Mouse (Mus musculus): ENCODE measurements around the gene Ubap2l. TPM values are rescaled to one million over a fixed set of nuclear protein-coding genes. Genes with fewer than 3 reads are reported as not detected.
A peak's percentile ranks its signal among the peaks of the same experiment; 100 is the strongest.

Gene Ubap2l
- polyA plus RNA-seq, 1 experiment from 2014 or later, result 148 TPM

DNA sequence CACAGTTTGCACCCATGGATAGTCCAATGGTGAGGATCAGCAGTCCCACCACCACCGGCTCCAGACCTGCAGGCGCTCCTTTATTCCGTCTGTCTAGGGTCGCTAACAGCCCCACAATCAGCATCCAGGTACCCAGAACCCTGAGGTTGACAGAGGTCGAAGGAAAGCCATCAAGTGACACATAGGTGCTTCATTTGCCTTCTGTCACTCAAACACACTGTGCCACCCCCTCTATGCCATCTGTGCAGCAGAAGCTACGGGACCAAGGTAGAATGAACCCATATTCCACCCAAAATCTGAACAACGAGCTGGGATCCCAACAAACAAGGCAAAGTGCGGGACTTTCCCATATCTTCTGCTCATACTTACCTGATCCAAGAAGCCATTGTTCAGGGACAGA is 86.9 kb downstream of the Ubap2l start:
- ATAC-seq (ENCODE audit: low FRiP score), result no peak
- Histone ChIP-seq H3K27me3 (ENCODE audit: control insufficient read depth, insufficient read depth, low read length) (no peaks in the 10 kb centered on the region), H3K4me1 (replicated peaks; ENCODE audit: control insufficient read depth, insufficient read depth, low read length) (peaks cover 29% of the 10 kb centered on the region), H3K27ac (no peak overlapping the region), H3K36me3 (replicated peaks; ENCODE audit: control insufficient read depth, insufficient read depth) (no peaks in the 10 kb centered on the region), H3K9ac (no peak overlapping the region), H3K9me3 (ENCODE audit: control insufficient read depth, low read length) (no peaks in the 10 kb centered on the region), H3K4me3 (replicated peaks; ENCODE audit: low read length) (no peak overlapping the region), H3K4me2 (replicated peaks) (no peak overlapping the region)
- 97% methylated on average over 8 of the region's 8 CpGs for WGBS
- no peak for DNase-seq (ENCODE audit: low spot score)

DNA sequence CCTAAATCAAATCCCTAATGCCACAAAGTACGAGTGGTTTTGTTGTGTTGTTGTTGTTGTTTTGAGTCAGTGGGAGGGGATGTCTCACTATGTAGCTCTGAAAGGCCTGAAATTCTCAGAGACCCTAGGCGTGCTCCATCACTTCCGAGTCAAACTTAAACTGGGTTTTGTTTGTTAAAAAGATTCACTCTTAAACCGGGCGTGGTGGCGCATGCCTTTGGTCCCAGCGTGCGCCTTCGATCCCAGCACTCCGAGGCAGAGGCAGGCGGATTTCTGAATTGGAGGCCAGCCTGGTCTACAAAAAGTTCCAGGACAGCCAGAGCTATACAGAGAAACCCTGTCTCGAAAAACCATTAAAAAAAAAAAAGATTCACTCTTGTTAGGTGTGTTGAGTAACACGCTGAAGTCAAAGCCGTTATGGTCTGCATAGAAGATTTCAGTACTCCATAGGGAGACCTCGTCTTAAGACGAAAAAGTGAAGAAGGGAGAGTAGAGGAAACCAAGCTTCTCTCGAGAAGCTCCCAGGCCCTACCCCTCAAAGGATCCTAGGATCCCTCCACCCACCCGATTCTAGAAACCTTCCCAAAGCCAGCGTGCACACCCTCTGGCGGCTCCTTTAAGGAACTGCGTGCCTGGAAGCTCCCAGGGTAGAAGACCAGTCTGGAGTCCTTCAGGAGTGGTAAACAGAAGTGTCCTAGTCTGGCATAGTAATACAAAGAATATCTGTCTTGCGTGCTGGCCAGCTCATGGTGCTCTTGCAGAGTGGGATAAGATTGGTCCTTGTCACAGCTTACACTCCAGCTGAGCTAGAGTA is 88.3 kb downstream of the Ubap2l start:
- H3K4me1 ChIP-seq (replicated peaks; ENCODE audit: control insufficient read depth, insufficient read depth, low read length), result peaks cover 41% of the 10 kb centered on the region
- 36% methylated on average over 22 of the region's 22 CpGs for WGBS
- no peaks in the 10 kb centered on the region for H3K9me3 ChIP-seq (ENCODE audit: control insufficient read depth, low read length)
- H3K36me3 ChIP-seq (replicated peaks; ENCODE audit: control insufficient read depth, insufficient read depth), result no peaks in the 10 kb centered on the region
- peak overlapping the region; percentile 92 for H3K4me3 ChIP-seq (replicated peaks; ENCODE audit: low read length)
- peak overlapping the region; percentile 90 for H3K27ac ChIP-seq
- H3K4me2 ChIP-seq (replicated peaks), result peak overlapping the region; percentile 95
- peak overlapping the region; percentile 93 for H3K9ac ChIP-seq
- no peak for ATAC-seq (ENCODE audit: low FRiP score)
- H3K27me3 ChIP-seq (ENCODE audit: control insufficient read depth, insufficient read depth, low read length), result no peaks in the 10 kb centered on the region
- peak; percentile 77 for DNase-seq (ENCODE audit: low spot score)

DNA sequence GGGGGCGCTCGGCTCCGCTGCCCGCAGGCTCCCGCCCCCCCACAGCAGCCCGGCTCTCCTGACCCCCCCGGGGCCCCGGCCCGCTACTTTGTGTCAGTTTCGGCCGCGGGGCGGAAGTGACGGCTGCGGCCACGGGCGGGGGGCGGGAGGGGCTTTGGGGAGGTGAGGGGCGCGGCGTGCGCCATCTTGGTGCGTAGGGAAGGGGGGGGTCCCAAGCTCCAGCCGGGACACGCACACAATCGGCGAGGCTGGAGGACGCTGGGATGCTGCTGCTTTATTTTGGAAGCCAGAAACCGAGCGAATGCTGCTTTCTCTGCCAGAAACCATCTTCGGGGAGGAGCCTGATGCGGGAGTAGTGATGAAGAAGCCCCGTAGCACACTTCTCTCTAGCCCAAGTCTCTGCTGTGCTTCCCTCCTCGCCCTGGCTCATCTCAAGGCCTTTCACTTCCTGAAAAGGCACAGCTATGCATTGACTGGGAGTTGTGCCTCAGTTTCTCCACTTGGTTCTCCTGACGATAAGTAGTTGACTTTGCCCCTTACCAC is 89.1 kb downstream of the Ubap2l start, which contains the start of gene Atp8b2:
TSS of gene Atp8b2 (minus strand) at position 288 of the 543 bp plus-strand sequence.
- ATAC-seq (ENCODE audit: low FRiP score) (peak; percentile 80), DNase-seq (ENCODE audit: low spot score) (peak; percentile 72)
- Histone ChIP-seq H3K9me3 (ENCODE audit: control insufficient read depth, low read length) (no peaks in the 10 kb centered on the region), H3K9ac (peak within 1 kb of the TSS; percentile 93), H3K4me3 (replicated peaks; ENCODE audit: low read length) (peak within 1 kb of the TSS; percentile 92), H3K27ac (peak within 1 kb of the TSS; percentile 90), H3K4me1 (replicated peaks; ENCODE audit: control insufficient read depth, insufficient read depth, low read length) (peaks cover 42% of the 10 kb centered on the region), H3K27me3 (ENCODE audit: control insufficient read depth, insufficient read depth, low read length) (no peaks in the 10 kb centered on the region), H3K4me2 (replicated peaks) (peak within 1 kb of the TSS; percentile 95), H3K36me3 (replicated peaks; ENCODE audit: control insufficient read depth, insufficient read depth) (peaks cover 5% of the 10 kb centered on the region)
- under 1% methylated on average over 21 of the region's 35 CpGs for WGBS

DNA sequence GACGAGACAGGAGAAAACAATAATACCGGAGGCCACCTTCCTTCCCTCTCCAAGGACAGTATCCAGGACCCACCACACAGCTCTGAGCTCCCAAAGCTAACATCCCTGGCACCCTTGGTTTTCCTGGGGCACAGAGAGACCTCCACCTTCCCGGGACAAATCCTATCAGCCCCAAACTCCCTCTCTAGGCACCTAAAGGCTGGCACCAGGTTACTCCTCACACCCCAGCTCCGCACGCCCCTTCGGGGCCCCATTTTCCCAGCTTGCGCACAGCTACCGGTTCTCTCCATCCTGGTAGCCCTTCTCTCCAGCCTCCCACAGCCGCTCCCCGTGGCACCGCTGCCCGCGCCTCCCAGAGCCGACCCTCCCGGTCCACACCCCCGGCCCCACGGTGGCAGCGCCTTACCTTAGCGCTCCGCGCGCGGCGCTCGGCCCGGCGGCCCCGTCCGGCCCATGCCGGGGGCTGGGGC is 89.6 kb downstream of the Ubap2l start:
- peaks cover 10% of the 10 kb centered on the region for H3K36me3 ChIP-seq (replicated peaks; ENCODE audit: control insufficient read depth, insufficient read depth)
- WGBS, result 0% methylated on average over 30 of the region's 30 CpGs
- H3K9me3 ChIP-seq (ENCODE audit: control insufficient read depth, low read length), result no peaks in the 10 kb centered on the region

DNA sequence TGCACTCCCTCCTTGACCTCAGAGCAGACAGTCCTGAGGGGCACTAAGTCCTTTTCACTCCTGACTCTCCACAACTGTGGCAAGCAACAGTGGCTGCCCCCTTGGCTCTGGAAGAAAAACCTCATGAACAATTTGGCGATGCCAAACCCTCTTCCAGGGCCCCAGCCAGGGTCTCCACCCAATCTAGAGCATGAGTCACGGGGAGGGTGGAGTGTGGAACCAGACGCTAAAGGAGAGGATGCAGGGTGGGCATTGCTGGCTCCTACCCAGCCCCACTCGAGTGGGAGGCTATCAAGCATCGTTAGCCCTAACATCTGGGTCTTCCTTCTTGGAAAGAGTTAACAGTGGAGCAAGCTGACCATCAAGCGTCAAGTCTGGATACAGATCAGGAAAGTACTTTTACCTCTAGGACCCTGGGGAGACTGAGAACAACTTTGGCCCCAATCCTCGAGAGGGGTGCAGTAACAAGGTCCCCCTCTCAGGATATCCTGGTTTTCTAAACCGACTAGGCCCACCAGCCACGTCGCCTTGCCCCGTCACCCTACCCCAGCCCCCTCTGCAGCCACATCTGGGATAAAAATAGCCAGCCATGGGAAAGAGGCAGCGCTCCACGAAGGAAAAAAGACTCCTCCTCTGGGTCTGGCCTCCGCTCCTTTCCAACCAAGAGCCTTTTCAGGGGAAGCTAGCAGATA is 90.2 kb downstream of the Ubap2l start:
- H3K4me3 ChIP-seq (replicated peaks; ENCODE audit: low read length), result peak overlapping the region; percentile 92
- peak overlapping the region; percentile 93 for H3K9ac ChIP-seq
- peak overlapping the region; percentile 95 for H3K4me2 ChIP-seq (replicated peaks)
- peak overlapping the region; percentile 90 for H3K27ac ChIP-seq
- peaks cover 42% of the 10 kb centered on the region for H3K4me1 ChIP-seq (replicated peaks; ENCODE audit: control insufficient read depth, insufficient read depth, low read length)
- H3K36me3 ChIP-seq (replicated peaks; ENCODE audit: control insufficient read depth, insufficient read depth), result peaks cover 16% of the 10 kb centered on the region
- DNase-seq (ENCODE audit: low spot score) (no peak), ATAC-seq (ENCODE audit: low FRiP score) (no peak)
- 9% methylated on average over 14 of the region's 14 CpGs for WGBS
- H3K9me3 ChIP-seq (ENCODE audit: control insufficient read depth, low read length), result no peaks in the 10 kb centered on the region
- no peaks in the 10 kb centered on the region for H3K27me3 ChIP-seq (ENCODE audit: control insufficient read depth, insufficient read depth, low read length)

More for the DNA sequence above, 89.6 kb downstream of the Ubap2l start:
- ATAC-seq (ENCODE audit: low FRiP score) (peak; percentile 38), DNase-seq (ENCODE audit: low spot score) (peak; percentile 33)
- Histone ChIP-seq H3K27me3 (ENCODE audit: control insufficient read depth, insufficient read depth, low read length) (no peaks in the 10 kb centered on the region), H3K4me2 (replicated peaks) (peak overlapping the region; percentile 95), H3K27ac (peak overlapping the region; percentile 90), H3K9ac (peak overlapping the region; percentile 93), H3K4me3 (replicated peaks; ENCODE audit: low read length) (peak overlapping the region; percentile 92), H3K4me1 (replicated peaks; ENCODE audit: control insufficient read depth, insufficient read depth, low read length) (peaks cover 42% of the 10 kb centered on the region)

DNA sequence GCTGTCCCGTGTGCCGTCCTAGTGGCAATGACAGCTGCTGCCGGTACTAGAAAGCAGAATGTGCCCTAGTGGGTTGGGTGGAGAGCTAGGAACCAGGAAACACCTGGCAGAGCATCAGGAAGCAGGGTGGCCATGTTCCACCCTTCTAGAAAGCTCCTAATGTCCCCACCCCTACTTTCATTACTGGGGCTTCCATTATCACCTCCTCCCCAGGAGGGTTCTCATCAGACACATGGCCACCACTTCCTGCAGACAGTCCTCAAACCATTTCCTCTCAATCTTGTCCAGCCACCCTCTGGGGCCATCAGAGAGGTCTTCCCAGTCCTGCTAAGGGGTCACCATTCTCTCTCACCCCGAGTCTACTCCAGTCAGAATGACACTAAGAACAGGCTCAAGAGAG is 91.0 kb downstream of the Ubap2l start:
- Histone ChIP-seq H3K9me3 (ENCODE audit: control insufficient read depth, low read length) (no peaks in the 10 kb centered on the region), H3K4me1 (replicated peaks; ENCODE audit: control insufficient read depth, insufficient read depth, low read length) (peaks cover 42% of the 10 kb centered on the region), H3K4me3 (replicated peaks; ENCODE audit: low read length) (peak overlapping the region; percentile 92), H3K36me3 (replicated peaks; ENCODE audit: control insufficient read depth, insufficient read depth) (peaks cover 24% of the 10 kb centered on the region), H3K27ac (no peak overlapping the region), H3K9ac (peak overlapping the region; percentile 93), H3K27me3 (ENCODE audit: control insufficient read depth, insufficient read depth, low read length) (no peaks in the 10 kb centered on the region), H3K4me2 (replicated peaks) (peak overlapping the region; percentile 95)
- WGBS, result 46% methylated on average over 4 of the region's 4 CpGs
- DNase-seq (ENCODE audit: low spot score), result no peak
- ATAC-seq (ENCODE audit: low FRiP score), result no peak

DNA sequence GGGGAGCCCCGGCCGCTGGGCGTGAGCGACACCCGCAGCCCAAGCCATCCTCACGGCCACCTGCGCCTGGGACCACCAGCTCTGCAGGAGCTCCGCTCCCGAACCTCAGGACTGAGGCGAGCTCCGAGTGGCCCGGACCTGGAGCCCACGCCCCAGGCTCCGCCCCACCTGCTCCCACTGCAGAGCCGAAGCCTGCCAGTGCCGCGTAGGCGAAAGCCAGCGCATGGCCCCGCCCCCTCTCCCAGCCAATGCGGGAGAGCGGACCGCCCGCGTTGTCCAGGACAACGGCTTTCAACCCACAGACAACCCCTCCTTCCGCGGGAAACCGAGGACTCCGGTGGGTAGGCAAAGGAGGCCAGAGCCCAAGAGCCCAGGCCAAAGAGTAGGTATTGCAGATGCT is 92.0 kb downstream of the Ubap2l start:
- peak overlapping the region; percentile 70 for H3K27ac ChIP-seq
- peak overlapping the region; percentile 95 for H3K4me2 ChIP-seq (replicated peaks)
- peak overlapping the region; percentile 93 for H3K9ac ChIP-seq
- no peaks in the 10 kb centered on the region for H3K27me3 ChIP-seq (ENCODE audit: control insufficient read depth, insufficient read depth, low read length)
- no peaks in the 10 kb centered on the region for H3K9me3 ChIP-seq (ENCODE audit: control insufficient read depth, low read length)
- DNase-seq (ENCODE audit: low spot score), result peak; percentile 89
- WGBS, result under 1% methylated on average over 30 of the region's 30 CpGs
- H3K4me3 ChIP-seq (replicated peaks; ENCODE audit: low read length), result peak overlapping the region; percentile 92
- peaks cover 42% of the 10 kb centered on the region for H3K4me1 ChIP-seq (replicated peaks; ENCODE audit: control insufficient read depth, insufficient read depth, low read length)
- ATAC-seq (ENCODE audit: low FRiP score), result peak; percentile 89
- H3K36me3 ChIP-seq (replicated peaks; ENCODE audit: control insufficient read depth, insufficient read depth), result peaks cover 34% of the 10 kb centered on the region

DNA sequence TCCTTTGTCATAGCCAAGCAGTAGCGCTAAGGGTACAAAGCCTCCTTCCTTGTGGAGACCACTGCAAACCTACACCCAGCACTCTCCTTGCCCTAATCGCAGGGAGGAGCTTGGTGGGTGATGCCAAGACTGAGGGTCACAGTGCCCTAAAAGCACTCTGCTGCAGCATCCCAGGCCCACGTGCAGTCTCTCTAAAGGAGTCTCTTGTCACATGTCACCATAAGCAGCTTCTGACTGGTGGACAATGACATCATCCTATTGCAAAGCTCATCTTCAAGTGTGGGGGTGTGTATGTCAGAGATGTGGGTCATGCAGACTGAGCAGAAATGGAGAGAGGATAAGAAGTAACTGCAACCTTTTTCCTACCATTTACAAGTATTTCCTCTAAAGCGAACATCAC is 93.0 kb downstream of the Ubap2l start:
- 69% methylated on average over 4 of the region's 4 CpGs for WGBS
- ATAC-seq (ENCODE audit: low FRiP score) (no peak), DNase-seq (ENCODE audit: low spot score) (peak; percentile 36)
- Histone ChIP-seq H3K27ac (no peak overlapping the region), H3K4me3 (replicated peaks; ENCODE audit: low read length) (peak overlapping the region; percentile 92), H3K4me1 (replicated peaks; ENCODE audit: control insufficient read depth, insufficient read depth, low read length) (peaks cover 34% of the 10 kb centered on the region), H3K27me3 (ENCODE audit: control insufficient read depth, insufficient read depth, low read length) (no peaks in the 10 kb centered on the region), H3K4me2 (replicated peaks) (peak overlapping the region; percentile 95), H3K9me3 (ENCODE audit: control insufficient read depth, low read length) (no peaks in the 10 kb centered on the region), H3K9ac (peak overlapping the region; percentile 93), H3K36me3 (replicated peaks; ENCODE audit: control insufficient read depth, insufficient read depth) (peaks cover 43% of the 10 kb centered on the region)

DNA sequence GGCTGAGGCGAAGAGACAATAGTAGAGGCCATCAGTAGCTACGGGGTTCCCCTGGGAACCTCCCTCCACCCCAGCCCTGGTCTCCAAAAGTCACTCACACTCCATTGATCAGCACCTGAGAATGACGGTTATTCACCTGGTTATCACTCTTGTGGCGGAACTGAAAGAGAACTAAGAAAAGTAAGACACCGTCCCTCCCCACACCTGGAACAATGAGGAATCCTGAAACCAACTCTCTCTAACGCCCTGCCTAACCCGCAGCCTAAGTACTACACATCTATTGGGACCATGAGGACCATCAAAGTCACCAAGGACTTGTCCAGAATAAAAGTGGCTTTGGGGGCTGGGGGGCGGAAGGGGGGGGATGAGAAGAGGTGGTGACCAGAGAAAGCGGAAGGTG is 94.5 kb downstream of the Ubap2l start:
- ATAC-seq (ENCODE audit: low FRiP score), result no peak
- peaks cover 58% of the 10 kb centered on the region for H3K36me3 ChIP-seq (replicated peaks; ENCODE audit: control insufficient read depth, insufficient read depth)
- H3K9me3 ChIP-seq (ENCODE audit: control insufficient read depth, low read length), result no peaks in the 10 kb centered on the region
- H3K4me2 ChIP-seq (replicated peaks), result no peak overlapping the region
- peaks cover 31% of the 10 kb centered on the region for H3K4me1 ChIP-seq (replicated peaks; ENCODE audit: control insufficient read depth, insufficient read depth, low read length)
- 98% methylated on average over 9 of the region's 9 CpGs for WGBS
- H3K27ac ChIP-seq, result no peak overlapping the region
- H3K27me3 ChIP-seq (ENCODE audit: control insufficient read depth, insufficient read depth, low read length), result no peaks in the 10 kb centered on the region
- no peak overlapping the region for H3K9ac ChIP-seq
- no peak overlapping the region for H3K4me3 ChIP-seq (replicated peaks; ENCODE audit: low read length)
- no peak for DNase-seq (ENCODE audit: low spot score)

All from hindbrain, embryonic 14.5 days (tissue).